13 mouse cellular contexts compared by ENCODE assay signal in the genomic region with DNA sequence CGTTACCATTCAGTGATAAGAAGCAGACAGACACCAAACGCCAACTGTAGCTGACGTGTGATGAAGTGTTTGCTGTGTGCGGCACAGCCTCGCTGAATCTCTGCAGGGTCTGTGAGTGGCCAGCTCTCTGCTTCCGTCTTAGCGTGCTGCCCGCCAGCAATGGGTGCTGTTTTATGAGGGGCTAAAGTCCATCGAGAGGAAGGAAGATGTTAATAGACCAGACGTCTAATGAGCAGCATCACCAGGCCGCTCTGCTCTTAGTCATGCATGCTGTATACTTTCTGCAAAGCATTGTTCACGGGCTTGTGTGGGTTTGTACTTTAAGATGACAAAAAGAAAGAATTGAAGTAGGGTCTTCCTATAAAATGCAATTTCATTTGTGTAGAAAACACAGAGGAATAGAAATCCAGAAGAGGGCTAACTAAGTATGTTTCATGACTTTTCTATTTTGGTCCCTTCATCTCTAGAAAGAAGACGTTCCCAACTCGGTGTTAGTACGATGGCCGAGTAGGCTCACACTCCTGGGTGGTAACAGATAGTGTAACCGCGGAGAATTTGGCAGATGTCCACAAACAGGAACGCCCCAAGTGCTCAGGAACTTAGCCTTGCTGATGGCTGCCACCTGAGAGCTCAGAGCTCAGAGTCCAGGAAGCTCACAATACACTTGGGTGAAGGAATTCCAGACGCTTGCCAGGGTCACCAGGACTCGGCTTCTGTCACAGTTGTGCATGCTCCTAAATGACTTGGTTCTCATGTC.
DNase-seq lines count a peak whose midpoint lies in the region; ATAC-seq and TF ChIP-seq lines count a peak whose summit lies in the region.
"Had no signal": no experiment of that assay in that cellular context is flagged by ENCODE, and none has a peak within 500 bp of the region (broad histone marks: within the 10 kb centered on the region; RNA-seq: fewer than 3 reads in every experiment).

No protein-coding gene starts in this region.

- no peak overlapping the region for H3K4me2 ChIP-seq in liver, embryonic 11.5 days
- H3K4me2 ChIP-seq in hindbrain, embryonic 16.5 days (ENCODE audit: low read length) = no peak overlapping the region
- H3K4me2 ChIP-seq: forebrain, embryonic 13.5 days had no signal

- no peak overlapping the region for H3K27ac ChIP-seq in liver, adult 2 months (replicated peaks; ENCODE audit: insufficient read depth, low read depth, low read length)
- H3K27ac ChIP-seq in liver, embryonic 11.5 days (ENCODE audit: low read depth, low read length) = no peak overlapping the region
- no peak overlapping the region for H3K27ac ChIP-seq in hindbrain, embryonic 16.5 days (ENCODE audit: low read depth, low read length)
- H3K27ac ChIP-seq: forebrain, embryonic 13.5 days; macrophage had no signal

- no peak overlapping the region for H3K9ac ChIP-seq in liver, adult 2 months (ENCODE audit: low read depth, low read length)
- no peak overlapping the region for H3K9ac ChIP-seq in liver, embryonic 11.5 days (ENCODE audit: low read depth, low read length)
- no peak overlapping the region for H3K9ac ChIP-seq in hindbrain, embryonic 16.5 days (ENCODE audit: low read depth, low read length)
- H3K9ac ChIP-seq: forebrain, embryonic 13.5 days had no signal

- no peak overlapping the region for H3K4me3 ChIP-seq in liver, adult 2 months (ENCODE audit: insufficient read depth, low read depth, low read length)
- no peak overlapping the region for H3K4me3 ChIP-seq in liver, embryonic 11.5 days (ENCODE audit: low read depth, low read length)
- no peak overlapping the region for H3K4me3 ChIP-seq in hindbrain, embryonic 16.5 days (ENCODE audit: low read length)
- H3K4me3 ChIP-seq: forebrain, embryonic 13.5 days had no signal

- H3K9me3 ChIP-seq in liver, embryonic 11.5 days (ENCODE audit: control insufficient read depth, low read length) = no peaks in the 10 kb centered on the region
- H3K9me3 ChIP-seq in hindbrain, embryonic 16.5 days (ENCODE audit: control insufficient read depth, low read length) = no peaks in the 10 kb centered on the region
- H3K9me3 ChIP-seq: forebrain, embryonic 13.5 days had no signal

- TF ChIP-seq CTCF in liver, adult 2 months (IDR thresholded peaks at IDR 0.05; ENCODE audit: low read depth, low read length) = no peak

- intact Hi-C loops in gastrocnemius, postnatal 14 days (cut with DNase I; ENCODE audit: low total_unique reads) = loop anchor here (10.0 kb wide), 1 partner anchor 266 kb away; no protein-coding TSS in a partner anchor

- TF ChIP-seq POLR2A in liver, adult 2 months (IDR thresholded peaks at IDR 0.05; ENCODE audit: extremely low read depth, insufficient read depth, low read length) = no peak

- no peaks in the 10 kb centered on the region for H3K4me1 ChIP-seq in liver, adult 2 months (ENCODE audit: control insufficient read depth, insufficient read depth, low read length)
- H3K4me1 ChIP-seq in liver, embryonic 11.5 days (replicated peaks; ENCODE audit: control insufficient read depth, insufficient read depth, low read length) = no peaks in the 10 kb centered on the region
- H3K4me1 ChIP-seq in hindbrain, embryonic 16.5 days (ENCODE audit: control insufficient read depth, insufficient read depth, low read depth, low read length) = no peaks in the 10 kb centered on the region

- H3K36me3 ChIP-seq in liver, adult 2 months (ENCODE audit: control insufficient read depth, insufficient read depth, low read length) = no peaks in the 10 kb centered on the region
- H3K36me3 ChIP-seq in liver, embryonic 11.5 days (ENCODE audit: control insufficient read depth, insufficient read depth, low read length) = no peaks in the 10 kb centered on the region
- H3K36me3 ChIP-seq in hindbrain, embryonic 16.5 days (ENCODE audit: control insufficient read depth, insufficient read depth, low read length) = no peaks in the 10 kb centered on the region

- 78% methylated on average over 21 of the region's 21 CpGs for WGBS in liver, adult 2 months
- 67% methylated on average over 21 of the region's 21 CpGs for WGBS in liver, embryonic 11.5 days
- 83% methylated on average over 21 of the region's 21 CpGs for WGBS in hindbrain, embryonic 16.5 days

- ATAC-seq in liver, embryonic 11.5 days (replicated peaks; ENCODE audit: low FRiP score) = no peak
- peak; percentile 75 for ATAC-seq in common myeloid progenitor, adult 5-6 weeks (replicated peaks; ENCODE audit: low read depth, poor library complexity, severe bottlenecking)
- ATAC-seq in hindbrain, embryonic 16.5 days = no peak
- ATAC-seq: forebrain, embryonic 13.5 days; Patski had no signal

- DNase-seq in gastrocnemius, postnatal 14 days = peak; percentile 9
- no peak for DNase-seq in gastrocnemius, adult 8-10 months (ENCODE audit: low spot score in 2 of 2)
- peak; percentile 19 for DNase-seq in liver, adult 2 months (ENCODE audit: extremely low read depth, low read depth, low spot score)
- DNase-seq in liver, embryonic 11.5 days (ENCODE audit: low spot score) = no peak
- peak; percentile 44 to 49 for DNase-seq in kidney, postnatal 25 days
- no peak for DNase-seq in frontal cortex, postnatal 36 days (ENCODE audit: low spot score in 2 of 2)
- DNase-seq: adrenal gland, postnatal 10 days; thymus, postnatal 4 days had no signal

- H3K27me3 ChIP-seq in liver, adult 2 months (ENCODE audit: control insufficient read depth, insufficient read depth, low read length) = no peaks in the 10 kb centered on the region
- H3K27me3 ChIP-seq in liver, embryonic 11.5 days (replicated peaks; ENCODE audit: control insufficient read depth, insufficient read depth, low read length) = no peaks in the 10 kb centered on the region
- no peaks in the 10 kb centered on the region for H3K27me3 ChIP-seq in hindbrain, embryonic 16.5 days (replicated peaks; ENCODE audit: control insufficient read depth, insufficient read depth, low read length)
- H3K27me3 ChIP-seq: forebrain, embryonic 13.5 days; Patski had no signal

- H3K79me2 ChIP-seq in liver, adult 2 months (ENCODE audit: control insufficient read depth, insufficient read depth, low read length) = no peaks in the 10 kb centered on the region

Comparison
In these comparisons a context has a peak if more than half of its experiments do, and no peak if none do; other contexts are left out.
1. DNase-seq: peak in gastrocnemius, postnatal 14 days (single experiment), liver, adult 2 months (single experiment) and kidney, postnatal 25 days (2 of 2); none in gastrocnemius, adult 8-10 months (0 of 2), liver, embryonic 11.5 days (single experiment) and frontal cortex, postnatal 36 days (0 of 2).